Mouse (Mus musculus): ENCODE measurements around the gene Nubp1.

GRCm38 (mm10) chr16:10451906-10452305 lies 40.2 kb downstream of the Nubp1 start:
- TF ChIP-seq USF1 (IDR thresholded peaks at IDR 0.05; ENCODE audit: low read depth, low read length) = no peak
- no peak for TF ChIP-seq POLR2AphosphoS2 (IDR thresholded peaks at IDR 0.05; ENCODE audit: low read depth, low read length)
- TF ChIP-seq TCF12 (IDR thresholded peaks at IDR 0.05; ENCODE audit: low read depth, low read length) = no peak
- no peak for TF ChIP-seq CHD2 (IDR thresholded peaks at IDR 0.05; ENCODE audit: low read length)
- TF ChIP-seq CTCF (conservative IDR thresholded peaks at IDR 0.05 in 1 of 2, IDR thresholded peaks at IDR 0.05 in 1 of 2; ENCODE audit: low read depth in 2 of 2, low read length in 2 of 2) = no peak
- no peak for TF ChIP-seq POLR2A (IDR thresholded peaks at IDR 0.05; ENCODE audit: low read depth, low read length)
- TF ChIP-seq RCOR1 (conservative IDR thresholded peaks at IDR 0.05; ENCODE audit: low read depth, low read length) = no peak
- TF ChIP-seq E2F4 (IDR thresholded peaks at IDR 0.05; ENCODE audit: insufficient replicate concordance, low read depth, low read length) = no peak
- TF ChIP-seq MAX (IDR thresholded peaks at IDR 0.05; ENCODE audit: low read length) = no peak
- no peak for TF ChIP-seq EP300 (IDR thresholded peaks at IDR 0.05; ENCODE audit: low read length)
- no peak for TF ChIP-seq USF2 (conservative IDR thresholded peaks at IDR 0.05; ENCODE audit: low read depth, low read length)
- no peak for TF ChIP-seq ELF1 (IDR thresholded peaks at IDR 0.05; ENCODE audit: low read depth, low read length)
- no peak for TF ChIP-seq TBP (conservative IDR thresholded peaks at IDR 0.05; ENCODE audit: low read depth, low read length)
